Mouse (Mus musculus) forebrain, embryonic 14.5 days (tissue): Measurements from ENCODE around the gene Gcnt2. TPM values are rescaled to one million over a fixed set of nuclear protein-coding genes. Genes with fewer than 3 reads are reported as not detected.

Source experiments
- ATAC-seq: fragments of 200-750 bp; cut with Nextera tagmentation; 2 replicates; pipeline ENCODE4 v1.8.0; 2017; ENCODE audit warnings: mild to moderate bottlenecking, moderate library complexity
- DNase-seq: peaks from one replicate; pipeline ENCODE4 v3.0.0-alpha.2; 2015; ENCODE audit warnings: low spot score
- H3K27ac ChIP-seq: fragments of 300-500 bp; sonication (generic); 2 replicates; pipeline ENCODE4 v1.5.1; 2014; ENCODE audit warnings: low read depth, mild to moderate bottlenecking, control low read depth, low read length, moderate library complexity
- H3K27me3 ChIP-seq: fragments of 300-500 bp; sonication (generic); replicated peaks from 2 replicates; pipeline ENCODE4 v1.6.1; 2014; ENCODE audit warnings: low read length, control low read depth, mixed read lengths; ENCODE audit not compliant: control insufficient read depth, insufficient read depth
- H3K36me3 ChIP-seq: fragments of 300-500 bp; sonication (generic); 2 replicates; pipeline ENCODE4 v1.6.1; 2014; ENCODE audit warnings: low read length, control low read depth; ENCODE audit not compliant: control insufficient read depth, insufficient read depth
- H3K4me1 ChIP-seq: fragments of 300-500 bp; sonication (generic); 2 replicates; pipeline ENCODE4 v1.6.1; 2014; ENCODE audit warnings: antibody characterized with exemption, low read length, control low read depth; ENCODE audit not compliant: control insufficient read depth, insufficient read depth
- H3K4me2 ChIP-seq: fragments of 300-500 bp; sonication (generic); 2 replicates; pipeline ENCODE4 v1.6.1; 2014; ENCODE audit warnings: mild to moderate bottlenecking, control low read depth, low read length
- H3K4me3 ChIP-seq: fragments of 300-500 bp; sonication (generic); 2 replicates; pipeline ENCODE4 v1.5.1; 2014; ENCODE audit warnings: low read depth, low read length, control low read depth
- H3K9ac ChIP-seq: fragments of 300-500 bp; sonication (generic); 2 replicates; pipeline ENCODE4 v1.6.1; 2014; ENCODE audit warnings: mild to moderate bottlenecking, low read length, control low read depth, moderate library complexity
- H3K9me3 ChIP-seq: fragments of 300-500 bp; sonication (generic); replicated peaks from 2 replicates; pipeline ENCODE4 v1.6.1; 2016; ENCODE audit warnings: low read length, control low read depth, mixed read lengths; ENCODE audit not compliant: control insufficient read depth
- WGBS: fragments of 180-500 bp; shearing (Covaris S2); extraction: QIAGEN DNeasy Blood & Tissue Kit; methylation state at CpG from one replicate; pipeline ENCODE4 v1.1.7; 2014; 5-methylcytosine and 5-hydroxymethylcytosine counted together
- polyA plus RNA-seq: library from polyadenylated mRNA; unstranded; fragments of >200 nt; fragmentation: Nextera tagmentation; extraction: Ambion mirVana; gene quantifications from 2 replicates; pipeline ENCODE4 v1.2.1, GENCODE M21; 2014

The Gcnt2 gene
- polyA plus RNA-seq, 1 experiment from 2014 or later: 5.2 TPM

DNA sequence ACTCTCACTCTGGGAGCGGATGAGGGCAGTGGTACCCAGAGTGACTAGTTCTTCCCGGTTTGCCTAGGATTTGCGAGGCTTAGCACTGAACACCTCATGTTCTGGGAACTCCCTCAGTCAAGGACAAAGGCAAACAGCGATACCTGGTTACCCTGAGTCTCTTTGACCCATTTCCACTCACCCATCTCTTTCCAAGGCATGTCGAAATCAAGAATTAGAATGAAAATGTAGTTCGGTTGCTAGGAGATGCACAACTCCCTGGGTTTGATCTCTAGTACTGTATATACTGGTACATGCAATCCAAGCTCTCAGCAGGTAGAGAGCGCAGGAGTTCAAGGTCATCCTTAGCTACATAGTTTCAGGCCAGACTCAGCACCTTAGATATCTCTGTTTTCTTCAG lies 47.0 kb downstream of the Gcnt2 start:
- Histone ChIP-seq H3K9me3 (no peaks in the 10 kb centered on the region), H3K27me3 (no peaks in the 10 kb centered on the region), H3K36me3 (no peaks in the 10 kb centered on the region), H3K4me3 (no peak overlapping the region), H3K9ac (no peak overlapping the region), H3K27ac (no peak overlapping the region), H3K4me1 (no peaks in the 10 kb centered on the region), H3K4me2 (no peak overlapping the region)
- WGBS: 88% methylated on average over 7 of the region's 7 CpGs
- no peak for DNase-seq
- no peak for ATAC-seq

DNA sequence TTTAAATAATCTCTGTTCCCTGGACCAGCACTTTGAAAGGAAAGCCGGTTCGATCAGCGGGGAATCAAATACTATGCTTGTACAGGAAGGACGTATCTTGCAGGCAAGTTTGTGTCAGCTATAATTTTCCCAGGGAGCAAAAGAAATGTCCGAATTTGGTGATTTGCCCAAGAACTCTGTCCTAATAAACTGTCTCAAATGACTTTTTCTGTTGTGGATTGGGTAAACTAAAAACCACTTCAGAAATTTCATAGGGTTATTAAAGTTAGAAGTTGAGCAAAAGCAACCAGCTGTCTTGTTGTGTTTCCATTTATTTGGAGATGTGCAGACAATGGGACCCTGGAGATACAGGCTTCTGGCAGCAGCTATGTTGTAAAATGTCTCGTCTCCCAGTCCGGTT lies 47.7 kb downstream of the Gcnt2 start:
- no peak for DNase-seq
- H3K4me2 ChIP-seq: no peak overlapping the region
- H3K9me3 ChIP-seq: no peaks in the 10 kb centered on the region
- 82% methylated on average over 7 of the region's 7 CpGs for WGBS
- no peaks in the 10 kb centered on the region for H3K27me3 ChIP-seq
- no peak overlapping the region for H3K27ac ChIP-seq
- no peak for ATAC-seq
- H3K4me1 ChIP-seq: no peaks in the 10 kb centered on the region
- H3K36me3 ChIP-seq: no peaks in the 10 kb centered on the region
- H3K9ac ChIP-seq: no peak overlapping the region
- H3K4me3 ChIP-seq: no peak overlapping the region

DNA sequence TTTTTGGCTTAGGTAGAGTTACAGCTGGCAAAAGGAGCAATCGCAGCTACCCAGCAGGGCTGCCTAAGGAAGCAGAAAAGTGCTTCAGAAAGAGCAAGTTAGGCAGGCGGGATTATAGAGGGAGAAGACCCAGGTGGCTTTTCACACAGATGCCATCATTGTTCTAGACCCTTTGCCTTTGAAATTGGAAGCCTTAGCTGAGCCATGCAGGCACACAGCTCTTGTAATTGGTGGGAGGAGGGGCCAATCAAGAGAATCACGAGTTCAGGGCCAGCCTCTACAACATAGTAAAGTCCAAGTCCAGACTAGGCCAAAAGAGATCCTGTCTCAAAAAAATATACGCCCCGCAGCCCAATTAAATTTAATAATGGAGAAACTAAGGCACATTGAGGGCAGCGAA lies 48.5 kb downstream of the Gcnt2 start:
- DNase-seq (no peak), ATAC-seq (no peak)
- Histone ChIP-seq H3K27ac (no peak overlapping the region), H3K9ac (no peak overlapping the region), H3K4me1 (no peaks in the 10 kb centered on the region), H3K27me3 (no peaks in the 10 kb centered on the region), H3K4me2 (no peak overlapping the region), H3K36me3 (no peaks in the 10 kb centered on the region), H3K4me3 (no peak overlapping the region), H3K9me3 (no peaks in the 10 kb centered on the region)
- 51% methylated on average over 6 of the region's 6 CpGs for WGBS

- no peak for DNase-seq
- Histone ChIP-seq H3K4me1 (no peaks in the 10 kb centered on the region), H3K27ac (no peak overlapping the region), H3K9me3 (no peaks in the 10 kb centered on the region), H3K27me3 (no peaks in the 10 kb centered on the region), H3K4me3 (no peak overlapping the region), H3K36me3 (no peaks in the 10 kb centered on the region), H3K4me2 (no peak overlapping the region), H3K9ac (no peak overlapping the region)
- ATAC-seq: no peak
- 87% methylated on average over 7 of the region's 8 CpGs for WGBS
Measured at GRCm38 (mm10) chr13:40909060-40909459, 49.5 kb downstream of the Gcnt2 start.

- H3K27me3 ChIP-seq: no peaks in the 10 kb centered on the region
- DNase-seq: no peak
- no peak overlapping the region for H3K4me2 ChIP-seq
- no peak overlapping the region for H3K27ac ChIP-seq
- H3K4me1 ChIP-seq: no peaks in the 10 kb centered on the region
- H3K4me3 ChIP-seq: no peak overlapping the region
- 95% methylated on average over 6 of the region's 6 CpGs for WGBS
- no peaks in the 10 kb centered on the region for H3K9me3 ChIP-seq
- no peaks in the 10 kb centered on the region for H3K36me3 ChIP-seq
- no peak for ATAC-seq
- no peak overlapping the region for H3K9ac ChIP-seq
Measured at GRCm38 (mm10) chr13:40910047-40910446, 50.5 kb downstream of the Gcnt2 start.

DNA sequence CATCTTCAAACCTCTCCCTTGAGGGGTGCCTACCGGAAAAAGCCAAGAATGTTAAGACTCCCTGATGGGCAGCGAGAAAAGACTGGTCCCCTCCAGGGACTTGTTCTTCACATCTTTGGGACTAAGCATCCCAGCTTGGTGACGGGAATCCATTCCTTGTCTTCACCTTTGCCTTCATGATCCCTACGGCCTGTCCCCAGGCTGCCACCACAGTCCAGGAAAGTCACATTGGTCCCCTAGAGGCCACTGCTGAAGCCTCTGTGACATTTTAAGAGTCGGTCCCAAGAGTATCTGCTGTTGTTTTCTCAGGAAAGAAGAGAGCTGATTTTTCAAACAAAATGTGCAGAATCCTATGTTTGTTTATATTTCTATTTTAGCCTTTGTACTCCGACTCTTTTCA lies 52.4 kb downstream of the Gcnt2 start:
- Histone ChIP-seq H3K4me2 (no peak overlapping the region), H3K4me1 (peaks cover 9% of the 10 kb centered on the region; the same call in 1 of the 2 replicates), H3K4me3 (no peak overlapping the region), H3K27me3 (no peaks in the 10 kb centered on the region), H3K36me3 (no peaks in the 10 kb centered on the region), H3K9ac (no peak overlapping the region), H3K9me3 (no peaks in the 10 kb centered on the region), H3K27ac (no peak overlapping the region)
- ATAC-seq (no peak), DNase-seq (no peak)
- WGBS: 89% methylated on average over 6 of the region's 6 CpGs

GRCm38 (mm10) chr13:40913395-40914018 lies 54.0 kb downstream of the Gcnt2 start:
- ATAC-seq (no peak), DNase-seq (no peak)
- Histone ChIP-seq H3K9me3 (no peaks in the 10 kb centered on the region), H3K36me3 (no peaks in the 10 kb centered on the region), H3K27me3 (peaks cover 5% of the 10 kb centered on the region; the same call in 1 of the 2 replicates), H3K9ac (no peak overlapping the region), H3K27ac (no peak overlapping the region), H3K4me1 (peaks cover 15% of the 10 kb centered on the region; the same call in 1 of the 2 replicates), H3K4me2 (no peak overlapping the region), H3K4me3 (no peak overlapping the region)
- WGBS: 90% methylated on average over 14 of the region's 14 CpGs

- ATAC-seq (no peak), DNase-seq (no peak)
- no peak overlapping the region for H3K4me3 ChIP-seq
- H3K4me2 ChIP-seq: no peak overlapping the region
- H3K9me3 ChIP-seq: no peaks in the 10 kb centered on the region
- 84% methylated on average over 4 of the region's 4 CpGs for WGBS
- H3K27ac ChIP-seq: no peak overlapping the region
- H3K4me1 ChIP-seq: peaks cover 15% of the 10 kb centered on the region; the same call in 1 of the 2 replicates
- H3K9ac ChIP-seq: no peak overlapping the region
- peaks cover 7% of the 10 kb centered on the region; the same call in 1 of the 2 replicates for H3K27me3 ChIP-seq
- no peaks in the 10 kb centered on the region for H3K36me3 ChIP-seq
Measured at GRCm38 (mm10) chr13:40914053-40914585, 54.6 kb downstream of the Gcnt2 start.

- peak overlapping the region; percentile 41 for H3K4me3 ChIP-seq
- H3K4me1 ChIP-seq: peaks cover 15% of the 10 kb centered on the region; the same call in 1 of the 2 replicates
- H3K36me3 ChIP-seq: no peaks in the 10 kb centered on the region
- ATAC-seq: no peak
- no peak overlapping the region for H3K27ac ChIP-seq
- peak; percentile 28 for DNase-seq
- WGBS: 7% methylated on average over 21 of the region's 21 CpGs
- peak overlapping the region; percentile 72 for H3K4me2 ChIP-seq
- peaks cover 7% of the 10 kb centered on the region; the same call in 1 of the 2 replicates for H3K27me3 ChIP-seq
- no peaks in the 10 kb centered on the region for H3K9me3 ChIP-seq
- H3K9ac ChIP-seq: peak overlapping the region; percentile 63
Measured at GRCm38 (mm10) chr13:40916321-40917160, 57.0 kb downstream of the Gcnt2 start.
